Mouse (Mus musculus) liver, embryonic 12.5 days (tissue): ENCODE data around the gene Kcnab1. TPM values are rescaled to one million over a fixed set of nuclear protein-coding genes. Genes with fewer than 3 reads are reported as not detected.

Source experiments
- ATAC-seq: fragments of 200-750 bp; cut with Nextera tagmentation; 2 replicates; pipeline ENCODE4 v1.8.0; 2017; ENCODE audit warnings: moderate number of reproducible peaks, mild to moderate bottlenecking, moderate library complexity
- H3K27ac ChIP-seq: fragments of 300-500 bp; sonication (generic); 2 replicates; pipeline ENCODE4 v1.5.1; 2016; ENCODE audit warnings: mild to moderate bottlenecking
- H3K27me3 ChIP-seq: fragments of 300-500 bp; sonication (generic); replicated peaks from 2 replicates; pipeline ENCODE4 v1.6.1; 2016; ENCODE audit warnings: mild to moderate bottlenecking, moderate library complexity
- H3K36me3 ChIP-seq: fragments of 300-500 bp; sonication (generic); 2 replicates; pipeline ENCODE4 v1.6.1; 2016; ENCODE audit warnings: mild to moderate bottlenecking, moderate library complexity
- H3K4me1 ChIP-seq: fragments of 300-500 bp; sonication (generic); 2 replicates; pipeline ENCODE4 v1.6.1; 2016
- H3K4me2 ChIP-seq: fragments of 300-500 bp; sonication (generic); 2 replicates; pipeline ENCODE4 v1.6.1; 2016; ENCODE audit warnings: mild to moderate bottlenecking, moderate library complexity
- H3K4me3 ChIP-seq: fragments of 300-500 bp; sonication (generic); 2 replicates; pipeline ENCODE4 v1.5.1; 2016; ENCODE audit warnings: mild to moderate bottlenecking, moderate library complexity
- H3K9ac ChIP-seq: fragments of 300-500 bp; sonication (generic); 2 replicates; pipeline ENCODE4 v1.6.1; 2016; ENCODE audit warnings: mild to moderate bottlenecking, moderate library complexity
- H3K9me3 ChIP-seq: fragments of 300-500 bp; sonication (generic); replicated peaks from 2 replicates; pipeline ENCODE4 v1.6.1; 2016; ENCODE audit warnings: mild to moderate bottlenecking, moderate library complexity
- whole genome bisulfite sequencing: fragments of 180-500 bp; shearing (Covaris S2); methylation state at CpG from one replicate; pipeline ENCODE4 v1.1.7; 2016; ENCODE audit not compliant: insufficient replicate concordance; 5-methylcytosine and 5-hydroxymethylcytosine counted together
- polyA plus RNA-seq: library from polyadenylated mRNA; unstranded; fragments of >200 nt; fragmentation: Nextera tagmentation; extraction: Ambion mirVana; gene quantifications from 2 replicates; pipeline ENCODE4 v1.2.1, GENCODE M21; 2016

Kcnab1 gene
- polyA plus RNA-seq, 1 experiment from 2014 or later = 1.9 TPM

GRCm38 (mm10) chr3:65363438-65363837 is 254.3 kb downstream of the Kcnab1 start:
- Histone ChIP-seq H3K4me3 (no peak overlapping the region), H3K9ac (no peak overlapping the region), H3K4me2 (no peak overlapping the region), H3K4me1 (peaks cover 7% of the 10 kb centered on the region), H3K27ac (no peak overlapping the region), H3K36me3 (peaks cover 18% of the 10 kb centered on the region), H3K27me3 (no peaks in the 10 kb centered on the region), H3K9me3 (no peaks in the 10 kb centered on the region)
- 73% methylated on average over 1 of the region's 1 CpGs for WGBS
- no peak for ATAC-seq

DNA sequence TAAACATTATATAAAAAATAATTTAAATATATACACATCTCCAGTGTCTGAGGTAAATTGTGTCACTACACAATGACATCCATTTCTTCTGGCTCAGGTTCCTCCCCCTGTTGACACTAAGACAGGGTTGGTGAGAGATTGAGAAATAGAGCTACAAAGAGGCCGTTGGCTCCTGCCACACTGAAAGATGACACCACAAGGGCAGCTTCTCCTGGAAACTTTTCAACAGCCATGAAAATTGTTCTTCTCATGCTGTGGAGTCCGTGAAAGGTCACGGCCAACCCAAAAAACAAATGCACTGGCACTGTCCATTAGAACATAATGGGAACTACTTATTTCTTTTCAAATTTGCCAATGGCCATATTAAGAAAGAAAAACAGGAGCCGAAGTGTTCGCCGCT is 256.0 kb downstream of the Kcnab1 start:
- Histone ChIP-seq H3K9me3 (no peaks in the 10 kb centered on the region), H3K27me3 (no peaks in the 10 kb centered on the region), H3K9ac (no peak overlapping the region), H3K4me2 (no peak overlapping the region), H3K4me1 (peaks cover 4% of the 10 kb centered on the region), H3K4me3 (no peak overlapping the region), H3K27ac (no peak overlapping the region), H3K36me3 (peaks cover 20% of the 10 kb centered on the region)
- WGBS = 83% methylated on average over 6 of the region's 6 CpGs
- ATAC-seq = no peak

GRCm38 (mm10) chr3:65365921-65366710 is 256.9 kb downstream of the Kcnab1 start:
- H3K4me1 ChIP-seq = no peaks in the 10 kb centered on the region
- H3K4me3 ChIP-seq = no peak overlapping the region
- no peak for ATAC-seq
- H3K9ac ChIP-seq = no peak overlapping the region
- H3K27ac ChIP-seq = no peak overlapping the region
- H3K36me3 ChIP-seq = peaks cover 26% of the 10 kb centered on the region
- 82% methylated on average over 10 of the region's 10 CpGs for WGBS
- H3K4me2 ChIP-seq = no peak overlapping the region
- H3K27me3 ChIP-seq = no peaks in the 10 kb centered on the region
- H3K9me3 ChIP-seq = no peaks in the 10 kb centered on the region

- Histone ChIP-seq H3K9me3 (no peaks in the 10 kb centered on the region), H3K27ac (no peak overlapping the region), H3K4me3 (no peak overlapping the region), H3K36me3 (peaks cover 45% of the 10 kb centered on the region), H3K9ac (no peak overlapping the region), H3K4me1 (no peaks in the 10 kb centered on the region), H3K4me2 (no peak overlapping the region), H3K27me3 (no peaks in the 10 kb centered on the region)
- no peak for ATAC-seq
- 79% methylated on average over 4 of the region's 4 CpGs for WGBS
These were observed 258.8 kb downstream of the Kcnab1 start for GRCm38 (mm10) chr3:65367944-65368343.

GRCm38 (mm10) chr3:65372552-65372951 is 263.4 kb downstream of the Kcnab1 start:
- Histone ChIP-seq H3K4me3 (no peak overlapping the region), H3K9me3 (no peaks in the 10 kb centered on the region), H3K9ac (no peak overlapping the region), H3K27me3 (no peaks in the 10 kb centered on the region), H3K27ac (no peak overlapping the region), H3K4me1 (no peaks in the 10 kb centered on the region), H3K36me3 (peaks cover 67% of the 10 kb centered on the region), H3K4me2 (no peak overlapping the region)
- no peak for ATAC-seq
- WGBS = 77% methylated on average over 4 of the region's 4 CpGs

GRCm38 (mm10) chr3:65373594-65374182 is 264.5 kb downstream of the Kcnab1 start:
- ATAC-seq = no peak
- WGBS = 83% methylated on average over 5 of the region's 5 CpGs
- H3K9ac ChIP-seq = no peak overlapping the region

DNA sequence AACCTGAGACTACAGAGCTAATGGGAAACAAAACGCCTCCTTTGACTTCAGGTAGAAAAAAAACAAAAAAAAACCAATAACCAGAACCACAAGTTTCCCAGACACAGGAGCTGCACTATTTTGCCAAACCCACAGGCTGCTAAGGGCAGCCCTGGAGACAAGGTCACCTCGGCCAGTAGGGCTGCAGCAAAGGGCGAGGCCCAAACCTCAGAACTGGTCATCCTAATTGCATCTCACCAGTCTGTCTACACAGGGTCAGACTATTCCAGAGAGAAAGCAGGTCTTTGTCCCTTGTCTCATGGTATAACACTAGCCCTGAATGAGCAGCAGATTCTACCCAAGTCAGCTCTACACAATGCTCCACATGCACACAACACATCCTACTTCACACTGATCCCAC is 265.5 kb downstream of the Kcnab1 start:
- Histone ChIP-seq H3K27me3 (no peaks in the 10 kb centered on the region), H3K4me1 (no peaks in the 10 kb centered on the region)

More at GRCm38 (mm10) chr3:65373594-65374182, 264.5 kb downstream of the Kcnab1 start:
- Histone ChIP-seq H3K27me3 (no peaks in the 10 kb centered on the region), H3K9me3 (no peaks in the 10 kb centered on the region), H3K36me3 (peaks cover 68% of the 10 kb centered on the region), H3K4me2 (no peak overlapping the region), H3K27ac (no peak overlapping the region), H3K4me3 (no peak overlapping the region), H3K4me1 (no peaks in the 10 kb centered on the region)

GRCm38 (mm10) chr3:65378724-65379123 is 269.5 kb downstream of the Kcnab1 start:
- no peak overlapping the region for H3K4me3 ChIP-seq
- no peak overlapping the region for H3K4me2 ChIP-seq
- H3K9me3 ChIP-seq = no peaks in the 10 kb centered on the region
- no peak overlapping the region for H3K9ac ChIP-seq
- no peaks in the 10 kb centered on the region for H3K27me3 ChIP-seq
- no peak for ATAC-seq
- peaks cover 78% of the 10 kb centered on the region for H3K36me3 ChIP-seq
- H3K27ac ChIP-seq = no peak overlapping the region
- no peaks in the 10 kb centered on the region for H3K4me1 ChIP-seq

More for the DNA sequence above, 265.5 kb downstream of the Kcnab1 start:
- Histone ChIP-seq H3K27ac (no peak overlapping the region), H3K4me3 (no peak overlapping the region), H3K9ac (no peak overlapping the region), H3K4me2 (no peak overlapping the region), H3K9me3 (no peaks in the 10 kb centered on the region), H3K36me3 (peaks cover 75% of the 10 kb centered on the region)
- 73% methylated on average over 3 of the region's 3 CpGs for WGBS
- ATAC-seq = no peak

DNA sequence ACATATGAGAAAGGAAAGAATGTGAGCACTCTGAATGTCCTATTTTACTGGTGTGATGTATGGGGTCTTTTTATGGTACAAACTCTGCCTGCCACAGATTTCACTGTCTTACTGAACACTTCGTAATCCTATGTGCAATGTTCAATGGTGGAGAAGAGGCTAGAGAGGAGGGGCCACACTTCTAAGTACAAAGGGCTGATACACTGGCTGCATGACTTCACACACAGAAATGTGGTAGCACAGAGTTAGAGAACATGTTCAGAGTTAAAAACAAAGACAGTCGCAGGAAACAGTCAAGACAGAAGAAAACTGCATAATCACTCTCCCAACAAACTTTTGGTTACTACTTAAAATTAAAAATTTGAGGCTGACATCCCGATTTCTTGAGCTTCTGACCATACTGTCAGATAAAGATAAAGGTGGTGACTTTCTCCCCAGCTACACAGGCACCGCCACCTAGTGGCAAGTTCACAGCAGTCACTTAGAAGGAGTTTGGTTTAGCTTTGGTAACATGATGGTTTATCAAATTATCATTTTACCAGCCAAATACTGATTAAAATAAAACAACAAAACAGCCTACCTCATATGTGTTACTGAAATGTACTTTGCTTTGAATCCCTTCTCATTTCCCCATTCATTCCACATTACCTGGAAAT is 270.8 kb downstream of the Kcnab1 start:
- peaks cover 82% of the 10 kb centered on the region for H3K36me3 ChIP-seq
- 66% methylated on average over 4 of the region's 4 CpGs for WGBS
- no peaks in the 10 kb centered on the region for H3K27me3 ChIP-seq
- no peaks in the 10 kb centered on the region for H3K9me3 ChIP-seq
- H3K4me3 ChIP-seq = no peak overlapping the region
- no peak overlapping the region for H3K9ac ChIP-seq
- no peak overlapping the region for H3K4me2 ChIP-seq
- no peak overlapping the region for H3K27ac ChIP-seq
- H3K4me1 ChIP-seq = no peaks in the 10 kb centered on the region
- ATAC-seq = no peak

DNA sequence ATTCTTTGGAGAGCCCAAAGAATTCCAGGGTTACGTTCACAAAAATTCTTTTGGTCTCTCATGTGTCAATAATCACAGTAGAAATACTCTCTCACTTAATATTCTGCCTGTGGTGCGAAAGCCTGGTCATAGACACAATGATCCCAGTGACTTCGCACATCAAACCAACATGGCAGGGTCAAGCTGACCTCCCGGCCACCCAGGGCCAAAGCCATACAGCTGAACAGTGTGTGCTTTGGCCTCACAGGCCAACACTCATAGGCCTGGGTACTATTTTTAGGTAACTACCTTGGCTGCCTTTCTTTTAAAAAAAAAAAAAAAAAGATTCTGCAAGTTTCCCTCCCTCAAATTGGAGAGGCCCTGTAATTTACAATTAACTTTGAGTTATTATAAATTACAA is 271.9 kb downstream of the Kcnab1 start:
- 88% methylated on average over 4 of the region's 4 CpGs for WGBS
- Histone ChIP-seq H3K27ac (no peak overlapping the region), H3K4me3 (no peak overlapping the region), H3K4me2 (no peak overlapping the region), H3K27me3 (no peaks in the 10 kb centered on the region), H3K9ac (no peak overlapping the region), H3K4me1 (no peaks in the 10 kb centered on the region), H3K9me3 (no peaks in the 10 kb centered on the region), H3K36me3 (peaks cover 85% of the 10 kb centered on the region)
- no peak for ATAC-seq

DNA sequence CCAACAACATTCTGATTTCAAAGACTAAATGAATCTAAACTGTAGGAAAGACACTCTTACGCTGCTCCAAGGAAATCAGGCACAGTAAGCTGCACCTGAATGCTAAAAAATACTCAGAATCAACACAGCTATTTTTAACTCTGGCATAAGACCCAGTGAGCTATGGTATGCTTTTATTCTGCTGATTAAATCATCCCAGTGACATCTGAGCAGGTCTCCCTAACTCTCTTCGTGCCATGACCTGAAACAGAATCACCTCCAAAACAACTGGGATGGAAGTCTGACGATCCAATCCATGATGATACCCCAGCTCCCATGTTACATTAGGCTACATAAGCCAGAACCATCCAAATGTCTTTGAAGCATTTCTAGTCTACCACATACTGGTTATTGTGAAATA is 275.2 kb downstream of the Kcnab1 start:
- no peaks in the 10 kb centered on the region for H3K9me3 ChIP-seq
- no peak overlapping the region for H3K4me2 ChIP-seq
- H3K9ac ChIP-seq = no peak overlapping the region
- H3K36me3 ChIP-seq = peaks cover 92% of the 10 kb centered on the region
- 85% methylated on average over 3 of the region's 3 CpGs for WGBS
- H3K4me1 ChIP-seq = no peaks in the 10 kb centered on the region
- H3K27ac ChIP-seq = no peak overlapping the region
- no peaks in the 10 kb centered on the region for H3K27me3 ChIP-seq
- no peak for ATAC-seq
- no peak overlapping the region for H3K4me3 ChIP-seq

GRCm38 (mm10) chr3:65385771-65386170 is 276.6 kb downstream of the Kcnab1 start:
- Histone ChIP-seq H3K9ac (no peak overlapping the region), H3K4me2 (no peak overlapping the region), H3K36me3 (peaks cover 93% of the 10 kb centered on the region), H3K4me1 (0 out of 2 replicates have a peak, but pooled peaks cover 4% of the 10 kb centered on the region), H3K4me3 (no peak overlapping the region), H3K27me3 (no peaks in the 10 kb centered on the region), H3K9me3 (no peaks in the 10 kb centered on the region), H3K27ac (no peak overlapping the region)
- ATAC-seq = no peak
